Mouse (Mus musculus): ENCODE results near the gene Pom121l2.

DNA sequence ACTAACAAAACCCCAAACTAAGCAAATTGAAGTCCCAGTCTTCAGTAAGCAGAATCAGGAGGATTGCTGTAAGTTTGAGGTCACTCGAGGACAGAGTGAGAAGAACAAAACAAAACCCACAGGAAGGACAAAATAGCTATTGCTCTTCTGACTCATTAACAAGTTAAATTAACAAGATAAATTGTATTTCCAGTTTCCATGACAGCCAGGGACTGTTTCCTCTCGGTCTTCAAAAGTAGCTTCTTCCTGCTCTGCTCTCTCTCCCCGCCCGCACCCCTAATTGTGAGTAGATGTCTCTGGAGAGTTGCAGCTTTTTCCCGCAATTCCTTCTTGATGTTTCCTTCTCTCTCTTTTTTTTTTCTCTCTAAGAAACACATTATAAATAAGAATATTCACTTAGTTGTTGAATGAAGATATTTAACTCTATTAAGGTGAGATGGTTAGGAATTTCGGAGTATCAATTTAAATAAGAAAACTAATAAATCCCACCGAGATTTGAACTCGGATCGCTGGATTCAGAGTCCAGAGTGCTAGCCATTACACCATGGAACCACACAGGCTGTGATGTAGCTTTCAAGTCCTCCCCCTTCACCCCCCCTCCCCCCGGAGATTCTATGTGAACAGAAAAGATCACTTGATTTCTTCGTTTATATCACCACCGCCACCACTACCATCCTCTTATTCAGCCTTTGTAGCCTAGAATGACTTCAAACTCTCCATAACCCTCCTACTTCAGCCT is 15.3 kb downstream of the Pom121l2 start:
- no peak for TF ChIP-seq EP300 (optimal IDR thresholded peaks at IDR 0.05)
- TF ChIP-seq CTCF (IDR thresholded peaks at IDR 0.05; ENCODE audit: low read depth) = no peak

All from stomach, postnatal 0 days (tissue).